Mouse (Mus musculus) layer of hippocampus, adult 8-10 months (tissue): ENCODE measurements around the gene Gbp8. TPM values are rescaled to one million over a fixed set of nuclear protein-coding genes. Genes with fewer than 3 reads are reported as not detected.
"Not testable (repeated sequence)": the region's sequence is repeated elsewhere in the genome, so short reads cannot be mapped to it uniquely, and the experiment has no call there.

Experiments
- DNase-seq, 2 experiments: peaks; one replicate each; pipeline ENCODE4 v3.0.0; 2022; ENCODE audit warnings: low spot score in 2 of 2
- total RNA-seq, 4 experiments: library from RNA; stranded (reverse); gene quantifications; 2 replicates each; pipeline ENCODE4 v1.2.4; 2022

The Gbp8 gene
- total RNA-seq = under 1 TPM in 1 of 4 experiments, not detected in 3; 0.36 TPM

DNA sequence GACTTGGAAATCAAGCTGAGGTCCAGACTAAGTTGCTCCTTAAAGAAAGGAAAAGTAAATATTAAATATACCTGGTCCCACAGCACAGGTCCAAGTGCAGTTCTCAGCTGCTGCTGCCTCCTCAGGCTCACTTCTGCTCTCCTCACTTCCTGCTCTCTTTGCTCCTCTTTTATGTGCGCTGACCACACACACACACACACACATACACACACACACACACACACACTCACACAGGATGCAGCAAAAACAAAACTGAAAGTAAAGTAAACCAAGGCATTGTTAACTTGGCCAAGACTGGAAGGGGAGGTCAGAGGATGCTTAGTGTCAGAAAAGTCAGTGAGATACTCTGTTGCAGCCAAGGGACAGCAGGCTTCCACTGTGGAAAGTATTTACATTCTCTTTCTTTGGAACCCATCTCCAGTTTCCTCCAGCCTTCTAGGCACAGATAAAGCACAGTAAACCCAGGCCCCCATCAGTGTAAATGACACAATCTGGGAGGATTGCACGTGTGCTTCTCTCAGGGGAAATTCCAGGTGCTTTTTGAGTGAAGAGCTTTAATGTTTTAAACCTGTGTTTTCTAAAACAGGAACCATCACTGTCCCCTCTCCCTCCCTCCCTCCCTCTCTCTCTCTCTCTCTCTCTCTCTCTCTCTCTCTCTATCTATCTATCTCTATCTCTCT lies at the start of gene Gbp8, which contains the start of the genes Gbp9 and Gbp4:
TSS of gene Gbp8 (minus strand) at position 132 of the 680 bp plus-strand sequence.
TSS of gene Gbp9 (minus strand) at position 131 of the 680 bp plus-strand sequence.
TSS of gene Gbp4 (minus strand) at position 178 of the 680 bp plus-strand sequence.
- not testable (repeated sequence) for DNase-seq

DNA sequence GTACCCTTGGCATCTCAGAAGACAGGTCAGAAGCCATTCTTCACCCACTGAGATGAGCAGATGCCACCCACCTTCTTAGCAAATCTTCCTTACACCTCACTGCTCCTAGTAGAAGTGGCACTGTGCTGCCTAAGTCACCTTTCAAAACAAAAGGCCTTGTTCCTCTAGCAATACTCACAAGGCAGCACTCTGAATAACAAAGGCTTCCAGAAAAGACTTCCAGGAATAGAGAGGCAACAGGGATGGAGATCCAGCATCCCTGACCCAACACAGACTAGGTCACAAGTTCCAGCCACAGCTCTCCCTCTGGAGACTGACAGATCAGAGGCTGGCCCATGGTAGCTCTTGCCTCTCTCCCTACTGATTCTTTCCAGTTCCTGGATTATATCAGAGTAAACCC lies 42.1 kb upstream of the Gbp8 start:
- DNase-seq = no peak

DNA sequence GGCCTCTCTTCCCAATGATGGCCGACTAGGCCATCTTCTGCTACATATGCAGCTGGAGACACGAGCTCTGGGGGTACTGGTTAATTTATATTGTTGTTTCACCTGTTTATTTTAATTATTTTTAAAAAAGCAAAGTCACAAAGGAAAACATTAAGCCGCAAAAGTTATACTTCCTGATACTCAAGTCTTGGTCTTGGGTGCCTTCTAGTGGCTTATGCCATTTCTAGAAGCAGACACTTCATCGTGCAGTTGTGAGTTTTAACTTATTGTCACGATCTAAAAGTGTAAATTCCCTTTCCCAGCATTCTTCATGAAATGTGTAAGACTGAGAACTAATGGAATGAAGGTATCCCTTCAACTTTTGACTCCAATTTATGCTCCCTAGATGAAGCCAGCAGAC lies 17.2 kb upstream of the Gbp8 start:
- DNase-seq = no peak

DNA sequence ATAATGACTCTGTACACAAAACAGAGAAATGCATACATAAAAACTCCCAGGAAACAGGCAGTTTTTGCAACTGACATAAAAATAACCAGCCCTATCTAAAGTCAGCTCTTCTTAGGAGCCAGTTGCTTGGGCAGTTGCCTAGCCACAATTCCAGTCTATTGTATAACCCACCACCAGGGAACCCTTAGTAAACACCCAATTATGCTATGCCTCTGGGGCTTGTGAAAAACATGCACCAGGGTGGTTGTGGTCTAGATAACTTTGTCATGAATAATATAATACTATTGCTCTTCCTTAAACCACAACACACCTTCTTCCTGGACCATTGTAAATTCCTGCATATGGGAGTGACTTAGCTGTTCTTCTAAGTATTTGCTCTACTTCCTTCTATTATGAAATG lies 14.7 kb upstream of the Gbp8 start:
- DNase-seq = no peak

DNA sequence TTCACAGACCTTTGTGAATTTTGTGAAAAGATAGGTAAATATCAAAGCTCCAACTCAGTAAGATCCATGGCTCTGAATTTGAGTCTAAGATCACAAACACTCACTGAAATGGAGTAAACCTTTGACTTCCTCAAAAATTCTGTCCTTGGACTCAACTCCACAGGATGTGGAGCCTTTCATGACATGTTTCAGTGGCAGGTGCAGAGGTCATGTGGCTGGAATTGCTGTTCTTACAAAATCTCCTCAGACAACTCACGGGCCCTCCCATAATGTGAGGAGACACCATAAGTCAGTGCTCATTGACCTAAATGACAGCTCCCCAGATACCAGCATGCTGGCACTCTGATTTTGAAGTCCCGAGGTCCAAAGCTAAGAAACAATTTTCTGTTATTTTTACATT lies 8.7 kb upstream of the Gbp8 start:
- DNase-seq = not testable (repeated sequence)

DNA sequence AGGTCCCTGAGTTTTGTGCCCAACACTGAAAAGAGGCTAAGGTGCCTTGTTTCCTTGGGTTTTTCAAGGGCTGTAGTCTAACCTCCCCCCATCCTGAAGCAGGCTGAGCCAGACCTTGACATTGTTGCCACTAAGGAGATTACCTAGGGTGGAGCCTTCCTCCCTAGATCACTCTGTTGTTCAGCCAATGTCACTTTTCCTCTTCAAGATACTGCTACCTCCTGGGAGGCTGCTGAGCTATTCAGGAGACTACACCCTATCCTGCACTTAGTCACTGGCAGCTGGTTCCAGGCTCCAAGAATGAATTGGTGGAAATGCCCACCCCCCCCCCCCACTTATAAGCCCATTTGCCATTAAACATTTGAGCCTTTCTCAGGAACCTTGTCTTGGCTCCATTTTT lies 7.1 kb upstream of the Gbp8 start:
- no peak for DNase-seq

DNA sequence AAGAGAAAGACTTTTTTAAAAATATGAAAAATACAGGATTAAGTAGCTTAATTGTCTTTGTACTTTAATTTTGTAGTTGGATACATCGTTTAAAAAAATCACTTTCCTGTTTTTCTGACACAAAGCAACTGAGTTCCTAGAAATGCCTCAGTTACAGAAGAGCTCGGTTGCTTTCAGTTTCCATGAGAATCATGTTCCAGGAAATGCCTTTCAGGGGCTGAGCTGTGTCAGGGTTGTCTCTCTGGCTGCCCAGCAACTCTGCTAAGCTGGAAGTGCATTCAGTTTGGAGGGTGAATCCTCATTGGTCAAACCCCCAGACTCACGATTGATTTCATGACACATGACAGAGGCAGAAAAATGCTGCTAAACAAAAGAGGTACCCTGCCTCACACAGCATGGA lies 6.4 kb upstream of the Gbp8 start:
- DNase-seq = not testable (repeated sequence)

DNA sequence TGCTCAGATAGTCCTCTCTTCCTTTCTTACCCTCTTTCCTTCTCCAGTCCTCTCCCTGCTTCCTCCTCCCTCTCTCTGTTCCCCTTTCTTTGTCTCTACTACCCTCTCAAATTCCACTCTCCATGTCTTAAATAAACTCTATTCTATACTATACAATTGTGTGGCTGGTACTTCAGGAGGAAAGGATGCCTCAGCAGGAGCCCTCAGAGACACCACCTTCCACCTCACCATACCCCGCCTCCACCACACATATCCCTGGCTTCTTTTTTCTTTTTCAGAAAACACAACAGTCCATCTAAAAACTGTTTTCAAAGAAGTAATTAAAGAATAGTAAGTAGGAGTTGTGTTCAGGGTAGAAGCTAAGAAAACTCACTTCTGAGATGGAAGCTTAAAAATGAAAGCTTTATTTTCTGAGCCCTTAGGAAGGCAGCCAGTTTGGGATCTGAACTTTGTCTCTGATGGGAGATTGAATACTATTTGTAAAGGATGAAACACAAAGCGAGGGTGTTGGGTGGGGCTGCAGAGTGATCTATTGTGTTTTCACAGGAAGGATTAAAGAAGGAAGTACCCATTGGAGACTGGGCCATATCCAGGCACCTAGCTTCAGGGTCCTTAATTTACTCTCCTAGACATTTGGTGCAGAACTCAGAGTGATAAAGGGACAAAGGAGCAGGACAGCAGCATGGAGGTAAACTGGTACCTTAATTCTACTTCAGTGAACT lies 910 bp upstream of the Gbp8 start:
- not testable (repeated sequence) for DNase-seq

DNA sequence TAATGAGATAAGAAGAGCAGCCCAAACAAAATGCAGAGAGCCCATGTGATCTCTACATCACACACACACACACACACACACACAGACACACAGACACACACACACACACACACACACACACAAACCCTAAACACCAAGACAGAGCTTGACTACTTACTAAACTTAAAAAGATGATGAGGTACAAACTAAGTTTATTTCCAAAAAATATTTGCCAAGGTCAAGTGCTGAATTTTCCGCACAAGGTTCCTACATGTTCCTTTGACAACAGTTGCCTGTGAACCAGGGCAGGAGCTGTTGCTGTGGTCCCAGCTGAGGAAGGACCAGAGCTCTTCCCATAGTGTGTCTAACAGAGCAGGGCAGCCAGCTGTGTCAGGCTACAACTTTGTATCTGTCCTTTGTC lies 434 bp downstream of the Gbp8 start:
- DNase-seq = no peak

DNA sequence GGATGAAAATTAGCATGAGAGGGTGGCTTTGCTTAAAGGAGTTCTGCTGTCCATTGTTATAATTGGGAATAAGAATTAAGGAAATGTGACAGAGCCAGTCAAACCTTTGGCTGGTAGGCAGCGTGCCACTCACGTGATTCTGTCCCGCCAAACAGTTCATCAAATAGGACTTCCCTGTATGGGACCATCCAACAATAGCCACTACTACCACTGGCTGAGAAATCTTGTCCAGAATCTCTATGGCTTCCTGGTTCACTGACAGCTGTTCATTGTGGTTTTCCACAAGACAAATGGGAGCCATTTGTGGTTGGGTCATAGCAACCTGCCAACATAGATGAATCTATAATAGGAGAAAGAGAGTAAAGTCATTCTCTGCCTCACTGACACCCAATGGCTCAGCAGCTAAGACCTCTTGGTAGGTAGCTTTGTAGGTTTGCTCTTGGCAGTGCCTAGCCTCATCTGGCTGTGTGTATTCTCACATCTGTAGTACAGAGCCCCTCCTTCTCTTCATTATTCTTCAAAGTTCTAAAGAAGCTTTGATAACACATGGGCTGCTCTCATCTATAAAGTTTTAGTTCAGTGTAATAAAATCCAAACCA lies 2.5 kb downstream of the Gbp8 start:
- DNase-seq = not testable (repeated sequence)

DNA sequence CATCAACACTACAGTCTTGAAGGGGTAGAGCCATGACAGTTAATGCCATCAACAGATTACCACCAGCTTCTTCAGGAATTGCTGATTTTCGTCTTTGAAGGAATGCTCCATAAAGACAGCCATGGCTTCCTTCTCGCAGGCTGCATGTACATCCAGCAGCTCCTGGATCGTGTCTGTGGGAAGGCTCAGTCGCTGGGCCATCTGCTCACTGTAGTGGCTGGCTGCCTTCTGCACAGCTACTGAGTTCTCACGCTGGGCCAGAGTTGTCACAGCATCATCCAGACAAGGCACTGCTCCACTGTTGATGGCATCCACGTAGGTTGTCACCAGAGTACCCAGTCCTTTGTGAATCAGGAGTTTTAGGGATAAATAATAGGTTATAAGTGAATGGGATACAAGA lies 17.6 kb downstream of the Gbp8 start:
- peak; percentile 3 to 18 for DNase-seq

DNA sequence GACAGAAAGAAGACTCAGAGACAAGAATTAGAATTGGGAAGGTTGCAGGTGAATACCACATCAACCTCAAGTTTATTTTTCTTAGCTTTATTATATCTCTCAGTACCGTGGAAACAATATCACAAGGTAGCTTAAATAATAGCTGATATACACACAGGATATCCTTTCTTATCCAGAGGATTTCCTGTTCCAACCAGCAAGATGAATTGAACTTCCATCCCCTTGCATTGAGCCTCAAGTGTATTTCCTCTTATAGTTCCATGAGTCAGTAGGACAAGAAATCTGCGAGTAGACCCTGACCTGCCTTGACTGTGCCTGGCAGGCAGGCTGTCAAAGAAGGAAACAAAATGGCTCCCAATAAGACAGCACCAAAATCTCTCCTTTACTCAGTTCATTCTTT lies 23.6 kb downstream of the Gbp8 start:
- DNase-seq = no peak

DNA sequence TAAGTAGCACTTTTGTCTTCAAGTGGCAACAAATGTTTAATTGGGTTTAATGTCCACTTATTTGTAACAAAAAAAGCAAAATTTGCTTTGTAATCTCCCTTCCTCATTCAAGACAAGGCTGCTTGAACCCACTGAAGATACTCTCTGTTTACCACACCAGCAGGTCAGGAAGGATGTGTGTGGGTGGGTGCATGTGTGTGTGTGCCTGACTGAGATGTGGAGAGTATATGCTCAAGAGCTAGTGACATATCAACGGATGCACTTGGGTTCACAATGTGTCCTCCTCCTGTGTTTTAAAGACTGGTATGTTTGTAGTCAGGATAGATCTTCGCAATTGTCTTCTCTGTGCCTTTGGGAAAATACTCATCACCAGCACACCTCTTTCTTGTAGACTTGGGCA lies 24.6 kb downstream of the Gbp8 start:
- DNase-seq = no peak

DNA sequence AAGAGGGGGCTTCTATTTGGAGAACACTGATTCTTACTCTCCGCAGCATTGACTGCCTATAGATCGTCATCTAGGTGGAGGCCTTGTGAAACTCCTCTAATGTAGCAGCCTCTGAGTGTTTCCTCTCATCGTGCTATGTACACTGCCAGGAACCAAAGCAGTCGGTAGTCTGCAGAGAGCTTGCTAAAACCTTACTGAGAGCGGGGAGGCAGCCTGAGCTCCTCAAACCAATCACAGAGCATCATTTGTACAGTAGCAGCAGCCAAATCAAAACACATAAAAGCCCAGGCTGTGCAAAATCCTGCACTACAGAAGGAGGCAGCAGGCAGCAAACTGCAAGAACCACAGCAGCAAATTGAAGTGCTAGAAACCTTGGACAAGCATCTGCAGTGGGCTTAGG lies 25.7 kb downstream of the Gbp8 start:
- no peak for DNase-seq

DNA sequence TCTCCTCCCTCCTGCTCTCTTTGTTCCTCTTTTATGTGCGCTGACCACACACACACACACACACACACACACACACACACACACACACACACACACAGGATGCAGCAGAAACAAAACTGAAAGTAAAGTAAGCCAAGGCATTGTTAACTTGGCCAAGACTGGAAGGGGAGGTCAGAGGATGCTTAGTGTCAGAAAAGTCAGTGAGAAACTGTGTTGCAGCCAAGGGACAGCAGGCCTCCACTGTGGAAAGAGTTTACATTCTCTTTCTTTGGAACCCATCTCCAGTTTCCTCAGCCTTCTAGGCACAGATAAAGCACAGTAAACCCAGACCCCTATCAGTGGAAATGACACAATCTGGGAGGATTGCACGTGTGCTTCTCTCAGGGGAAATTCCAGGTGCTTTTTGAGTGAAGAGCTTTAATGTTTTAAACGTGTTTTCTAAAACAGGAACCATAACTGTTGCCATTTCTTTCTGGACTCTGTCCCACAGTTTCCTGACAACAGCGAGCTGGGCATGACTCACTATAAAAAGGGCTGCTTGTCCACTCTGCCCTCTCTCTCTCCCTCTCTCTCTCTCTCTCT lies 29.0 kb downstream of the Gbp8 start:
- DNase-seq = not testable (repeated sequence)

DNA sequence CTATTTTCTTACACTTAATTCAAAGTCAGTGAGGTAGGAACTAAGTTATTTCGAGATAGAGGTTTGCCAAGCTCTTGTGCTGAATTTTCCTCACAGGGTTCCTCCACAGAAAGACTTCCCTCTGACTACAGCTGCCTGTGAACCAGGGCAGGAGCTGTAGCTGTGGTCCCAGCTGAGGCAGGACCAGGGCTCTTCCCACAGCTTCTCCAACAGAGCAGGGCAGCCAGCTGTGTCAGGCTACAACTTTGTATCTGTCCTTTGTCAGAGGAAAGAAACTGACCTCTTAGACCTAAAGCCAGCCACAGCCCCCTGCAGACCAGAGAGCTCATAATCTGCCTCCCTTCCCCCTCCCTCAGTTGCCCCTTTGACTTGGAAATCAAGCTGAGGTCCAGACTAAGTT lies 29.6 kb downstream of the Gbp8 start:
- DNase-seq = not testable (repeated sequence)

DNA sequence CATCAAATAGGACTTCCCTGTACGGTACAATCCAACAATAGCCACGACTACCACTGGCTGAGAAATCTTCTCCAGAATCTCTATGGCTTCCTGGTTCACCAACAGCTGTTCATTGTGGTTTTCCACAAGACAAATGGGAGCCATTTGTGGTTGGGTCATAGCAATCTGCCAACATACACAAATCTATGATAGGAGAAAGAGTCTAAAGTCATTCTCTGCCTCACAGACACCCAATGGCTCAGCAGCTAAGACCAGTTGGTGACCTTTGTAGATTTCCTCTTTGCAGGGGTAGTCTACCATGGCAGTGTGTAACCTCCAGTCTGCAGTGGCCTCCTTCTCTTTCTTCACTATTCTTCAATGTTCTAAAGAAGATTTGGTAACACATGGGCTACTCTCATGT lies 33.7 kb downstream of the Gbp8 start:
- not testable (repeated sequence) for DNase-seq

DNA sequence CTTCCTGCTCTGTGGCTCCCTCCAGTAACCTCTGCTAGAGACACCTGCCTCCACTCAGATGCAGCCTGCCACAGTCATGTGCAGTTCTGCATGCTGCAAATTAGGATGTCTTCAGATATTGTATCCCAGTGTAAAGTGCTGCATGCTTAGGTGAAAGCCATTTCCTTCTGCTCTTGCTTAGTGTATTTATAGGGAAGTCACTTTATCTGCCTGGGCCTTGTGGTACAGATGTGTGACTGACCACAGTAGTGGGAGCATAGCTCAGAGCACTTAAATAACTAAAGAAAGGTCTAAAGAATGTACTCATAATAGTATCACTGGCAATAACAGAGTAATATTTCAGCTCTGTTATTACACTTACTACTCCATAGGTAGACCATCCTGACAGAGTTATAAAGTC lies 57.4 kb downstream of the Gbp8 start:
- no peak for DNase-seq

DNA sequence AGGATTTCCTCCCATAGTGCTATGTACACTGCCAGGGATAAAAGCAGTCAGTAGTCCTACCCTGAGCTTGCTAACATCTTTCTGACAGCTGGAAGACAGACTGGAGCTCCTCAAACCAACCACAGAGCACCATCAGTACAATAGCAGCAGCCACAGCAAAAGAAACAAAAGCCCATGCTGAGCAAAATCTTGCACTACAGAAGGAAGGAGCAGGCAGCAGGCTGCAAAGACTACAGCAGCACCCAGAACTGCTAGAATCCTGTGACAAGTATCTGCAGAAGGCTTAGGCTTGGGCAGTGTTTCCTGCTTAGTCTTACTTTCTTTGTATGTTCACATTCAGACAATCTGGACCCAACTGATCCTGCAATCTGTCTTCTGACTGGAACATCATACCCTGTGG lies 71.0 kb downstream of the Gbp8 start:
- DNase-seq = not testable (repeated sequence)

DNA sequence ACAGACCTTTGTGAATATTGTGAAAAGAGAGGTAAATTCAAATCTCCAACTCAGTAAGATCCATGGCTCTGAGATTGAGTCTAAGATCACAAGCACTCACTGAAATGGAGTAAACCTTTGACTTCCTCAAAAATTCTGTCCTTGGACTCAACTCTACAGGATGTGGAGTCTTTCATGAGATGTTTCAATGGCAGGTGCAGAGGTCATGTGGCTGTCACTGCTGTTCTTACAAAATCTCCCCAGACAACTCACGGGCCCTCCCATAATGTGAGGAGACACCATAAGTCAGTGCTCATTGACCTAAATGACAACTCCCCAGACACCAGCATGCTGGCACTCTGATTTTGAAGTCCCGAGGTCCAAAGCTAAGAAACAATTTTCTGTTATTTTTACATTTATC lies 74.9 kb downstream of the Gbp8 start:
- not testable (repeated sequence) for DNase-seq

DNA sequence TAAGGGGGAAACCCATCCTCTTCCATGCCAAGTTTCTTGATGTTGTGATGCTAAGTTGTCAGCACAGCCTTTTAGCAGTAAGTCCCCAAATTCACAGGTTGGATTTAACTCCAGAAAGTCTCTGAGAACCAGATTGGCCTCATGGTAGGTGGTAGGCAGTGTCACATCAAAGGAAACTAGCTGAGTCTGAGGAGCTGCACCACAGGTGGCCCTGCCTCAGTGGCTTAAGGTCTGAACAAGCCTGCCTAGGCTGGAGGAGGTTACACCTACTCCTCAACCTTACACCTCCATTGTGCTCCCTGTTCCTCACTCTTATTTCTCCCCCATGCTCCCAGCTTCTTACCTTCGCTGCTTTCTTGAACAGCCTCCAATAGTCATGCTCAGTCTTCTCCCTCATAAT lies 76.0 kb downstream of the Gbp8 start:
- DNase-seq = no peak

DNA sequence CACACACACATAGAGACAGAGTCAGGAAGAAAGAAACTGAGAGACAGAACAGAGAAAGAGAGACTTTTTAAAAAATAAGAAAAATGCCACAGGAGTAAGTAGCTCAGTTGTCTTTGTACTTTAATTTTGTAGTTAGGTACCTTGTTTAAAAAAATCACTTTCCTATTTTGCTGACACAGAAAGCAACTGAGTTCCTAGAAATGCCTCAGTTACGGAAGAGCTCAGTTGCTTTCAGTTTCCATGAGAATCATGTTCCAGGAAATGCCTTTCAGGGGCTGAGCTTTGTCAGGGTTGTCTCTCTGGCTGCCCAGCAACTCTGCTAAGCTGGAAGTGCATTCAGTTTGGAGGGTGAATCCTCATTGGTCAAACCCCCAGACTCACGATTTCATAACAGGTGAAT lies 76.9 kb downstream of the Gbp8 start:
- not testable (repeated sequence) for DNase-seq
